Mouse (Mus musculus): ENCODE measurements around the gene Med6. TPM values are rescaled to one million over a fixed set of nuclear protein-coding genes. Genes with fewer than 3 reads are reported as not detected.
A peak's percentile ranks its signal among the peaks of the same experiment; 100 is the strongest.
"Not testable (repeated sequence)": the region's sequence is repeated elsewhere in the genome, so short reads cannot be mapped to it uniquely, and the experiment has no call there.

Med6 gene
- polyA plus RNA-seq, 1 experiment from 2014 or later, result 67.7 TPM

DNA sequence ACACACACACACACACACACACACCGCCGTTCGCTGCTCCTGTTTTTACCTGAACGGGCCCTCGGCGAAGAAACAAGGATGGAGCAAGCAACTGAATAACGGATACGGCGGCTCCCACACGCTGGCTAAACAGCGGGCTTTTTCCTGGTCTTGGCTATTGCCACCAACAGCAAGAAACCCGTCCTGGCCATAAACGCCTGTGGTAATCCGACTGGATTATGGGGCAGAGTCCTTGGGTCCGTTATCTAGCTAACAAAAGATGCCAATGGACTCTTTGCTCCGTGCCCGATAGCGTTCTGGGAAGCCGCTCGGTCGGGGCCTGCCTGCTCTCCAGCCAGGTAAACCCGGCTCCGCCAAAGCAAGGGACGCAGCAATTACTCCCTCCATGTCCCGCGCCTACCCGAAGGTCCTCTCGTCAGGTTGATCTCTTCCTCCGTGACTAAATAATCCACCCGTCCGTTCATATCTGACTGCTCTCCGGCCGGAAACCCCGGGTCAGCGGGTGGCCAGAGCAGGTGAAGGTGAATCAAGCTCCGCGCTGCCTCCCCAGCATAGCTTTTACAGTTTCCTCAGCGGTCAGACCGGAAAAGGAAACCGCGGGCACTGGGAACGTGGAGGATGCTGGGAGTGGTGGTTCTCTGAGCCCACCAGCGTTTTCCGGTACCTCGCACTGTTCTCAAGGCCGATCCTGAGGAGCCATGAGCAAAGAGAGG lies 62.3 kb downstream of the Med6 start, which contains the start of the genes Gm20498 and Synj2bp:
Gene Gm20498, minus strand, starts transcription at position 590 of the 713 bp plus-strand sequence.
Gene Synj2bp, minus strand, starts transcription at position 596 of the 713 bp plus-strand sequence.
- WGBS, result under 1% methylated on average over 46 of the region's 46 CpGs
- H3K9me3 ChIP-seq, result no peaks in the 10 kb centered on the region
- peak within 1 kb of the TSS; percentile 76 for H3K27ac ChIP-seq
- peak; percentile 96 for ATAC-seq
- peaks cover 3% of the 10 kb centered on the region; the same call in 1 of the 2 replicates for H3K4me1 ChIP-seq (replicated peaks)
- peak within 1 kb of the TSS; percentile 58 for H3K4me2 ChIP-seq (replicated peaks)
- peak within 1 kb of the TSS; percentile 80 for H3K9ac ChIP-seq
- H3K36me3 ChIP-seq, result no peaks in the 10 kb centered on the region
- peak within 1 kb of the TSS; percentile 82 for H3K4me3 ChIP-seq (replicated peaks)
- no peaks in the 10 kb centered on the region for H3K27me3 ChIP-seq (replicated peaks)

DNA sequence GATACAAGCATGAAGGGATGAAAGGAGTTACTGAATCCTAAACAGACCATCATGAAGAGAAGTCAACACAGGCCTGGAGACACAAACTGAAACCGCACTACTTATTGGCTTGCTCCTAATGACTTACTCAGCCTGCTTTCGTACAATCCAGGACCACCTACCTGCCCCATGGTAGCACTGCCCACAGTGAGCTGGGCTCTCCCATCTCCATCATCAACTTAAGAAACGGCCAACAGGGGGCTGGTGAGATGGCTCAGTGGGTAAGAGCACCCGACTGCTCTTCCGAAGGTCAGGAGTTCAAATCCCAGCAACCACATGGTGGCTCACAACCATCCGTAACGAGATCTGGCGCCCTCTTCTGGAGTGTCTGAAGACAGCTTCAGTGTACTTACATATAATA lies 64.2 kb downstream of the Med6 start:
- H3K27me3 ChIP-seq (replicated peaks); H3K36me3 ChIP-seq; ATAC-seq; H3K4me2 ChIP-seq (replicated peaks); H3K4me1 ChIP-seq (replicated peaks); H3K27ac ChIP-seq; H3K9ac ChIP-seq; H3K9me3 ChIP-seq; H3K4me3 ChIP-seq (replicated peaks): not testable (repeated sequence)
- 75% methylated on average over 8 of the region's 8 CpGs for WGBS

Other genes with a start within 250 kb of the Med6 start
- gene Gm4787, start 215.5 kb downstream of the Med6 start, polyA plus RNA-seq (2015; fragmentation: Nextera tagmentation; extraction: Ambion mirVana), result 0.24 and 0.39 TPM in 2 replicates
- gene Adam4, start 173.1 kb downstream of the Med6 start, polyA plus RNA-seq (2015; fragmentation: Nextera tagmentation; extraction: Ambion mirVana), result 0.45 and 0.49 TPM in 2 replicates
- gene Cox16, start 109.9 kb downstream of the Med6 start, polyA plus RNA-seq (2015; fragmentation: Nextera tagmentation; extraction: Ambion mirVana), result 159 and 174 TPM in 2 replicates
- 23.9 and 26.0 TPM in 2 replicates for gene Gm20498, start 62.1 kb downstream of the Med6 start, polyA plus RNA-seq (2015; fragmentation: Nextera tagmentation; extraction: Ambion mirVana)
- gene Synj2bp, start 62.1 kb downstream of the Med6 start, polyA plus RNA-seq (2015; fragmentation: Nextera tagmentation; extraction: Ambion mirVana), result 43.2 and 43.5 TPM in 2 replicates
- 0.06 and 0.10 TPM in 2 replicates for gene Adam21, start 26.5 kb downstream of the Med6 start, polyA plus RNA-seq (2015; fragmentation: Nextera tagmentation; extraction: Ambion mirVana)
- gene Ttc9, start 36.2 kb upstream of the Med6 start, polyA plus RNA-seq (2015; fragmentation: Nextera tagmentation; extraction: Ambion mirVana), result 1.3 and 2.2 TPM in 2 replicates
- gene Map3k9, start 186.2 kb upstream of the Med6 start, polyA plus RNA-seq (2015; fragmentation: Nextera tagmentation; extraction: Ambion mirVana), result 2.4 TPM in 2 replicates

All from intestine, embryonic 15.5 days (tissue).